In genomic region chr2:178519321-178519720, GRCm38 (mm10) we compare ENCODE assay signal across 18 mouse cellular contexts.
DNase-seq lines count a peak whose midpoint lies in the region; ATAC-seq lines count a peak whose summit lies in the region.
"Had no signal": no experiment of that assay in that cellular context is flagged by ENCODE, and none has a peak within 500 bp of the region (broad histone marks: within the 10 kb centered on the region; RNA-seq: fewer than 3 reads in every experiment).

No protein-coding gene starts in this region.

- no peak for DNase-seq in heart, embryonic 10.5 days (ENCODE audit: low spot score)
- no peak for DNase-seq in heart, adult 18-20 months
- DNase-seq in cerebellum, adult 8-10 months: peak; percentile 39
- DNase-seq in cerebellum, postnatal 25 days: peak; percentile 62 to 65
- no peak for DNase-seq in liver, embryonic 11.5 days (ENCODE audit: low spot score)
- DNase-seq in lung, postnatal 4 days: no peak
- no peak for DNase-seq in gastrocnemius, postnatal 36 days
- DNase-seq: adrenal gland, postnatal 14 days; gastrocnemius, postnatal 10 days; heart, postnatal 36 days; kidney, adult 8-10 months had no signal

- 0 out of 2 replicates have a peak overlapping the region, but pooled peaks have one; percentile 10 for H3K27ac ChIP-seq in heart, embryonic 10.5 days
- H3K27ac ChIP-seq in liver, embryonic 11.5 days (ENCODE audit: low read depth, low read length): no peak overlapping the region
- H3K27ac ChIP-seq: embryonic facial prominence, embryonic 10.5 days; forebrain, embryonic 10.5 days; forebrain, embryonic 15.5 days; heart, embryonic 13.5 days; hindbrain, embryonic 15.5 days had no signal

- no peak overlapping the region for H3K4me3 ChIP-seq in heart, embryonic 10.5 days
- no peak overlapping the region for H3K4me3 ChIP-seq in liver, embryonic 11.5 days (ENCODE audit: low read depth, low read length)
- H3K4me3 ChIP-seq: embryonic facial prominence, embryonic 10.5 days; erythroblast, embryonic 14.5 days; forebrain, embryonic 10.5 days; forebrain, embryonic 15.5 days; heart, embryonic 13.5 days; hindbrain, embryonic 15.5 days had no signal

- H3K27me3 ChIP-seq in heart, embryonic 10.5 days (ENCODE audit: insufficient read depth, poor library complexity, severe bottlenecking): no peaks in the 10 kb centered on the region
- H3K27me3 ChIP-seq in liver, embryonic 11.5 days (replicated peaks; ENCODE audit: control insufficient read depth, insufficient read depth, low read length): no peaks in the 10 kb centered on the region
- H3K27me3 ChIP-seq: forebrain, embryonic 15.5 days; heart, embryonic 13.5 days had no signal

- no peak overlapping the region for H3K9ac ChIP-seq in liver, embryonic 11.5 days (ENCODE audit: low read depth, low read length)
- H3K9ac ChIP-seq: forebrain, embryonic 15.5 days; heart, embryonic 13.5 days; hindbrain, embryonic 15.5 days had no signal

- H3K36me3 ChIP-seq in heart, embryonic 10.5 days: no peaks in the 10 kb centered on the region
- no peaks in the 10 kb centered on the region for H3K36me3 ChIP-seq in liver, embryonic 11.5 days (ENCODE audit: control insufficient read depth, insufficient read depth, low read length)
- H3K36me3 ChIP-seq: embryonic facial prominence, embryonic 10.5 days; forebrain, embryonic 10.5 days; forebrain, embryonic 15.5 days; heart, embryonic 13.5 days; hindbrain, embryonic 15.5 days had no signal

- WGBS in heart, embryonic 10.5 days: 80% methylated on average over 4 of the region's 4 CpGs
- WGBS in liver, embryonic 11.5 days: 83% methylated on average over 4 of the region's 4 CpGs

- H3K4me1 ChIP-seq in heart, embryonic 10.5 days: peaks cover 20% of the 10 kb centered on the region; the same call in 1 of the 2 replicates
- no peaks in the 10 kb centered on the region for H3K4me1 ChIP-seq in liver, embryonic 11.5 days (replicated peaks; ENCODE audit: control insufficient read depth, insufficient read depth, low read length)

- H3K9me3 ChIP-seq in heart, embryonic 10.5 days: no peaks in the 10 kb centered on the region
- H3K9me3 ChIP-seq in liver, embryonic 11.5 days (ENCODE audit: control insufficient read depth, low read length): no peaks in the 10 kb centered on the region
- H3K9me3 ChIP-seq: embryonic facial prominence, embryonic 10.5 days; forebrain, embryonic 10.5 days; forebrain, embryonic 15.5 days; heart, embryonic 13.5 days; hindbrain, embryonic 15.5 days had no signal

- H3K4me2 ChIP-seq in liver, embryonic 11.5 days: no peak overlapping the region
- H3K4me2 ChIP-seq: forebrain, embryonic 15.5 days; heart, embryonic 13.5 days; hindbrain, embryonic 15.5 days had no signal

- ATAC-seq in liver, embryonic 11.5 days (replicated peaks; ENCODE audit: low FRiP score): no peak
- ATAC-seq: forebrain, embryonic 15.5 days; intestine, embryonic 16.5 days had no signal

- intact Hi-C loops in gastrocnemius, postnatal 36 days (cut with DNase I): no loop called here

Comparison
In these comparisons a context has a peak if more than half of its experiments do, and no peak if none do; other contexts are left out.
1. DNase-seq: peak in cerebellum, adult 8-10 months (single experiment) and cerebellum, postnatal 25 days (2 of 2); none in heart, embryonic 10.5 days (single experiment), heart, adult 18-20 months (0 of 2), liver, embryonic 11.5 days (single experiment), lung, postnatal 4 days (0 of 2) and gastrocnemius, postnatal 36 days (0 of 2).